ENCODE assay signal across 8 mouse cellular contexts in the genomic region with DNA sequence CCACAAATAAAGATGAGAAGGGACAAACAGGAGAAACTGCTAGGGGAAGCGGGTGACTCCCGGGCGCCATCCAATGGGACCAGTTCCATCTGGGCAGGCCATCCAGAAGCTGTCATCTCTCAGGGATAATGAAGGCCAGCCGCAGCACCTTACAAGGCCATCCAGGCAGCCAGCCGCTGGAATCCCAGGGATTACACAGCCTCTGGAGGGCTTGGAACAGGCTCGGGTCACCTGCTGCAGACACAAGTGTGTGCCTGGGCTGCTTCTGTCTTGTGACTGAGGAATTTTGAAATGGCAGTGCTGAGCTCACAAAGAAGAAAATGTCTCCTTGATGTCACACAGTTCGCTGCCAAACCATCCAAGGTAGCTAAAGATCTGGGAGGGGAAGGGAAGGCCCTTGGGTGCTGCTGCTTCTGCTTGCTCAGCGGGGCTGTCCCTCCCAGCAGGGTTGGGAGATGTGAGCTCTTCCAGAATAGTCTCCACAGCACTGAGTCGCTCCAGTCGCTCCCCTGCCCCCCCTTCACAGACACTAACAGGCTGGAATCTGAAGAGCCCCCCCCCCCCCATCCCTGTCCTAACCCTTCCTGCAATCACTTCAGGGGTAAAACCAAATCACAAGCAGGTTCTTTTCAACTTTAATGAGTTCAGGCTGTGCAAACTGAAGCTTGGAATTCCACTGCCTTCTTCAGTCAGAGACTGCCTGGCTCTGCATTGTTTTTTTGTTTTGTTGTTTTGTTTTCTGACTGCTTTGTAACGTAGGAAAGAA. TPM values are rescaled to one million over a fixed set of nuclear protein-coding genes. Genes with fewer than 3 reads are reported as not detected.
DNase-seq lines count a peak whose midpoint lies in the region; ATAC-seq lines count a peak whose summit lies in the region.

No protein-coding gene starts in this region.

- H3K27ac ChIP-seq in forebrain, embryonic 10.5 days, result peak overlapping the region; percentile 85
- H3K27ac ChIP-seq in forebrain, embryonic 13.5 days, result no peak overlapping the region
- H3K27ac ChIP-seq in limb, embryonic 12.5 days, result peak overlapping the region; percentile 89

- DNase-seq in forebrain, embryonic 10.5 days (ENCODE audit: extremely low spot score, low spot score), result peak; percentile 41
- peak; percentile 81 for DNase-seq in adrenal gland, postnatal 14 days
- DNase-seq in heart, adult 11 months, result peak; percentile 99
- DNase-seq in frontal cortex, adult 2 months (ENCODE audit: extremely low spot score in 1 of 2, low spot score in 1 of 2), result no peak
- DNase-seq in spleen, adult 12 weeks (ENCODE audit: low spot score), result no peak
- DNase-seq in left cerebral cortex, adult 8-10 months (ENCODE audit: low spot score in 2 of 2), result no peak

- no peak overlapping the region for H3K4me2 ChIP-seq in forebrain, embryonic 13.5 days
- peak overlapping the region; percentile 0; the same call in 1 of the 2 replicates for H3K4me2 ChIP-seq in limb, embryonic 12.5 days

- peaks cover 9% of the 10 kb centered on the region for H3K27me3 ChIP-seq in forebrain, embryonic 10.5 days (ENCODE audit: poor library complexity, severe bottlenecking)
- H3K27me3 ChIP-seq in forebrain, embryonic 13.5 days, result 0 out of 2 replicates have a peak, but pooled peaks cover 3% of the 10 kb centered on the region
- H3K27me3 ChIP-seq in limb, embryonic 12.5 days, result no peaks in the 10 kb centered on the region

- H3K4me3 ChIP-seq in forebrain, embryonic 10.5 days, result peak overlapping the region; percentile 9; the same call in 1 of the 2 replicates
- H3K4me3 ChIP-seq in forebrain, embryonic 13.5 days, result no peak overlapping the region
- no peak overlapping the region for H3K4me3 ChIP-seq in limb, embryonic 12.5 days (replicated peaks)

- WGBS in forebrain, embryonic 10.5 days, result 14% methylated on average over 11 of the region's 11 CpGs
- 19% methylated on average over 11 of the region's 11 CpGs for WGBS in forebrain, embryonic 13.5 days
- WGBS in limb, embryonic 12.5 days, result 19% methylated on average over 11 of the region's 11 CpGs

- H3K9me3 ChIP-seq in forebrain, embryonic 10.5 days, result peaks cover 12% of the 10 kb centered on the region
- H3K9me3 ChIP-seq in forebrain, embryonic 13.5 days (replicated peaks), result peaks cover 3% of the 10 kb centered on the region; the same call in 1 of the 2 replicates
- no peaks in the 10 kb centered on the region for H3K9me3 ChIP-seq in limb, embryonic 12.5 days

- H3K36me3 ChIP-seq in forebrain, embryonic 10.5 days (replicated peaks), result no peaks in the 10 kb centered on the region
- no peaks in the 10 kb centered on the region for H3K36me3 ChIP-seq in forebrain, embryonic 13.5 days (ENCODE audit: poor library complexity, severe bottlenecking)
- H3K36me3 ChIP-seq in limb, embryonic 12.5 days, result no peaks in the 10 kb centered on the region

- peaks cover 71% of the 10 kb centered on the region for H3K4me1 ChIP-seq in forebrain, embryonic 10.5 days
- H3K4me1 ChIP-seq in forebrain, embryonic 13.5 days, result peaks cover 31% of the 10 kb centered on the region
- H3K4me1 ChIP-seq in limb, embryonic 12.5 days (replicated peaks), result peaks cover 39% of the 10 kb centered on the region

- no peak overlapping the region; the same call in 1 of the 2 replicates for H3K9ac ChIP-seq in forebrain, embryonic 13.5 days
- H3K9ac ChIP-seq in limb, embryonic 12.5 days (replicated peaks), result no peak overlapping the region

- no peak for ATAC-seq in forebrain, embryonic 13.5 days
- no peak for ATAC-seq in limb, embryonic 12.5 days (ENCODE audit: insufficient number of reproducible peaks, insufficient read depth, low FRiP score, low TSS enrichment, low read depth)

RNA-seq across cellular contexts. Expression of a gene that starts 32.6 kb away (rescaled TPM):
- polyA plus RNA-seq in forebrain, embryonic 10.5 days (2016; fragmentation: Nextera tagmentation; extraction: Ambion mirVana), result 32.2 and 33.1 TPM in 2 replicates
- polyA plus RNA-seq in forebrain, embryonic 13.5 days (2015; fragmentation: Nextera tagmentation; extraction: Ambion mirVana), result 21.0 and 22.0 TPM in 2 replicates
- 104 and 129 TPM in 2 replicates for total RNA-seq in adrenal gland, postnatal 14 days (2021)
- 21.4 and 24.2 TPM in 2 replicates for polyA plus RNA-seq in limb, embryonic 12.5 days (2016; fragmentation: Nextera tagmentation; extraction: Ambion mirVana)
- polyA plus RNA-seq in frontal cortex, adult 2 months (2012; rRNA removed), result 3.2 and 3.7 TPM in 2 replicates
- 1 to 10 TPM; 4.3 to 6.0 (median 5.1) TPM for total RNA-seq in left cerebral cortex, adult 8-10 months (2022)

Comparison
In these comparisons a context has a peak if more than half of its experiments do, and no peak if none do; other contexts are left out.
1. DNase-seq: peak in forebrain, embryonic 10.5 days (single experiment), adrenal gland, postnatal 14 days (single experiment) and heart, adult 11 months (single experiment); none in frontal cortex, adult 2 months (0 of 2), spleen, adult 12 weeks (single experiment) and left cerebral cortex, adult 8-10 months (0 of 2).